Mouse (Mus musculus): ENCODE results near the gene Slc24a3.

DNA sequence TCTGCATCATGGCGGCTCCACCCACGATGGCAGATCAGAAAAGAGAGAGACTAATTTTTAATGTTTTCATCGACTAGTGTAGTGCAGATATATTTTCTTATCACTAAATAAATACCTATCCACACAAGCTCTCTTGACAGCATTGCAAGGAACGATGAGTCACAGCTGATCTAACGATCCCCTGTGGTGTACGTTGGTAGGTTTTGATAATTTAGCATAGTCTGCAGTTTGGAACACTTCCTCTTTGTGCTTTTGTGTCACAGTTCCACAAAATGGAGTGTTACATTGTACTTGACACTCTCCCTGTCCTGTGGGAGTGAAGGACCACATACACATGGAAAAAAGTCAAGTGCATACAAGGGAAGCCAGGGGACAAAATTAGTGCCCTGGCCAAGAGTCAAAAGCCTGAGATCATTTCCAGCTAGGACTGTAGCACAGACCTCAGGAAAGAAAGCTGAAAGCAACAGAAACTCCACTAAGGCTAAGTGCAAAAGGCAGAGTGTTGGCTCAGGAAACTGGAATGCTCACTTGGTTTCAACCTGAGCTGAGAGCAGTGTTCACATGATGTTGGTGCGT lies 343.2 kb downstream of the Slc24a3 start:
- no peak for TF ChIP-seq POLR2A (IDR thresholded peaks at IDR 0.05; ENCODE audit: borderline replicate concordance, extremely low read depth, insufficient read depth, insufficient read length, poor library complexity, severe bottlenecking)
- TF ChIP-seq CTCF (IDR thresholded peaks at IDR 0.05; ENCODE audit: borderline replicate concordance, extremely low read depth, insufficient read depth, insufficient read length) = no peak

All from brain, embryonic 14.5 days (tissue).